Mouse (Mus musculus): ENCODE measurements at regions not wholly inside any gene's neighbourhood (a gene's known extent, or its start where the extent isn't known, plus 50 kb on each side); places are given as distances from the start of the nearest gene placed in this dataset.

GRCm38 (mm10) chr4:58728641-58729040, 58.9 kb downstream of the Olfr267 start:
- DNase-seq (ENCODE audit: low read depth), result no peak

DNA sequence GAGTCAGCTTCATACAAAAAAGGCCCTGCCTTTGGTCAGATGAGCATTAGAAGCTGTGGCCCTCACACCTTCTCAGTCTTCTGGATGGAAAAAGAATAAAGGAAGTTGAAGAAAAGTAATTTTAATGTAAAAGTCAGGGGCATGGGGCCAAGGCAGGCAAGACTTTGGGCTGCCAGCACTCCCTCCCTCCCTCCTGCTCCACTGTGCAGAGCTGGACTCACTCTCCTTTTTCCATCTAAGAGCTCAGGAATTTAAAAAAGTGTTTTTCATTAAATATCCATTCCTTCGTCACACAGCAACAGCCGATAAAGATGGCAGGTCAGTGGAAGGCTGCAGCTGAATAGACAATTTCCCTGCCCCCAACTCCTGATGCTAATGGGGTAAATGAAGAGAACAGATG, 61.1 kb downstream of the Olfr267 start:
- DNase-seq (ENCODE audit: low read depth), result no peak

- DNase-seq (ENCODE audit: low read depth), result no peak
Measured at GRCm38 (mm10) chr4:58722772-58723171, 64.7 kb downstream of the Olfr267 start.

DNA sequence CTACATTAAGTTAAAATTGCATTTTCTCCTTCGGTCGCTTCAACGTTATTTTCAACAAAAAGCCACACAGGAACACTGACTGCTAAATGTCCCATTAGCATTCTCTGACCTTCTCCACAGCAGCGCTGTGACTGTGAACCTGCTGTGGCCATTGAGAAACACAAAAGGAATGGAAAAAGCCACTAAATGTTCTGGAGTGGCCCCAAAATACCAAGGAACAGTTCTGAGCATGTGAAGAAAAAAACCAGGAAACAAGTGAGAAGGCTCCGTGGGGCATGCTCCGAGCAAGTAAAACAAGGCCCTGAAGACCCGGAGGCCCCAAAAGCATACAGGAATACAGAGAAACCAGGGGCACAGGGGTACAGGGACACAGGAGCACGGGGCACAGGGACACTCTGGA, 66.8 kb downstream of the Olfr267 start:
- no peak for DNase-seq (ENCODE audit: low read depth)

GRCm38 (mm10) chr4:58716426-58716825, 71.1 kb downstream of the Olfr267 start:
- no peak for DNase-seq (ENCODE audit: low read depth)

DNA sequence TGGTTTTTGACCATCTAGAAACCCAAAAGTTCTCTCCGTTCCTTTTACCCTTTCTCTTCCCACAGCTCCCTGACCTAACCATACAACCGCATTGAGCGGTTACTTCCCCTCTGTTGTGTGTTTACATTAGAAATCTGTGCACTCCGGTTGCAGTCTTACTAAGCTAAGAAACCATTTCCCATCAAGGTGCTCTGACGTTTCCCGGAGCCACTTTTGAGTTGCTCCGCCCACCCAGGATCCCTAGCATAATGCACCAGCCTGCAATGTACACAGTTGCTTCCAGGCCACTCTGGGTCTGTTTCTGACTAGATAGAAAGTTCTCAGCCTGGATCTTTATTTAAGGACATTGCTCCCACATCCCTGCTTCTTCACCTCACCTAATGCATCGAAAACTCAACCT, 71.7 kb downstream of the Olfr267 start:
- DNase-seq (ENCODE audit: low read depth), result no peak

DNA sequence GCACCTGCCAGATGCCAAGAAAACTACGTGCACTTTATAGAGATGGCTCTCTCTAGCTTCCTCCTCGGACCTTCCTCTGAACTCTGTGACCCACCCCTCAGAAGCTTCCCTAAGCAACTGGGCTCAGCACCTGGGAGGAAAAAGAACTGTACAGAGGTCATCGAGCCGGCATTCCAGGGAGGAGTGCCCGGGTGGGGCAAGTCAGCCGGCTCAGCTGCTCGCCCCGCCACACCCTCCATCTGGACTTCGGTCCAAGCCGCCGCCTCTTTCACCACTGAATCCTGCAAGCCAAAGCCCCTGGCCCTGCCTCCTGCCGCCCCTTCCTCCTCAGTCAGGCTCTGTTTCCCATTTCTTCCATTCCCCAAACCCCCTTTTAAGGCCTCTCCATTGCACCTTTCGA, 73.3 kb downstream of the Olfr267 start:
- no peak for DNase-seq (ENCODE audit: low read depth)

GRCm38 (mm10) chr4:58712875-58713274, 74.6 kb downstream of the Olfr267 start:
- DNase-seq (ENCODE audit: low read depth), result no peak

- no peak for DNase-seq (ENCODE audit: low read depth)
Measured at GRCm38 (mm10) chr4:58712166-58712565, 75.3 kb downstream of the Olfr267 start.

DNA sequence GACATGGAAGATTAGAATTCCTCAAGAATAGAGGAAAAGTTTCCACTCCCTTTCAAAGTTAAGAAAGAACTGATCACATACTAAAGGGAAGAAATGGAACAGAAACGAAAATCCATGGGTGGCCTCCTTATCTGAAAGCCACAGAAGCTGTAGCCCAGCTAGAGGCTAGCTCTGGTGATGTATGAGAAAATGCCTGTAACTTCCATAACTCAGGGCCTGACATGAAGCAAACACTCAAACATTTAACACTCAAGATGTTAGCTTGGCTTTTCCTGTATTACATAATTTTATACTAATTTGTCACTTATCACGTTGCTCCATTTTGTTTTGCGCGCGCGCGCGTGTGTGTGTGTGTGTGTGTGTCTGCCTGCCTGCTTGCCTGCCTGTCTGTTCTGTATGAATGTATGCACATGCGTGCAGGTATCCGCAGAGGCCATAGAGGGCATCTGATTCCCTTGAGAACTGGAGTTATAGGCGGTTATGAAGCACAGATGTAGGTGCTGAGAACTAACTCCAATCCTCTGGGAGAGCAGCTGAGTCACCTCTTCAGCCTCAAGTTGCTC, 88.2 kb downstream of the Olfr267 start:
- no peak for DNase-seq (ENCODE audit: low read depth)

DNA sequence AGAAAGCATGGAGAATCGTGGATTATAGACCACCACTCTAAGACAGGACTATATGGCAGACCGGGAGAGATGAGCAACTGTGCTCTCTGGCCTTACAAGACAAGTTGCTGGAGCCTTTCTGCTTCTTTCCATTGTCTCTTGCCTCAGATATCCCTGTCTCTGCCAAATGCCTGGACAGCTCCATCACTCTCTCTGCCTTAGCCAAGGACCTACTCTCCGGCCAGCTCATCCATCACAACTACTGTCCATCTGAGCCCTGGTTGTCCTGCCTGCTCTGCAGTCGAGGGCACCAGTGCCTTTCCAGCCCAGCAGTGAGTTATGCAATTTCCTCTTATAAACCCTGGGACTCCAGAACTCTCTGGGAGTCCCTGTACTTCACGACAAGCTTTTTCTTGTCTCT, 88.7 kb downstream of the Olfr267 start:
- no peak for DNase-seq (ENCODE audit: low read depth)

- no peak for DNase-seq (ENCODE audit: low read depth)
Measured at GRCm38 (mm10) chr4:58696684-58697083, 90.8 kb downstream of the Olfr267 start.

GRCm38 (mm10) chr4:58695281-58695680, 92.2 kb downstream of the Olfr267 start:
- DNase-seq (ENCODE audit: low read depth), result no peak

- DNase-seq (ENCODE audit: low read depth), result no peak
Measured at GRCm38 (mm10) chr4:58693018-58693417, 94.5 kb downstream of the Olfr267 start.

DNA sequence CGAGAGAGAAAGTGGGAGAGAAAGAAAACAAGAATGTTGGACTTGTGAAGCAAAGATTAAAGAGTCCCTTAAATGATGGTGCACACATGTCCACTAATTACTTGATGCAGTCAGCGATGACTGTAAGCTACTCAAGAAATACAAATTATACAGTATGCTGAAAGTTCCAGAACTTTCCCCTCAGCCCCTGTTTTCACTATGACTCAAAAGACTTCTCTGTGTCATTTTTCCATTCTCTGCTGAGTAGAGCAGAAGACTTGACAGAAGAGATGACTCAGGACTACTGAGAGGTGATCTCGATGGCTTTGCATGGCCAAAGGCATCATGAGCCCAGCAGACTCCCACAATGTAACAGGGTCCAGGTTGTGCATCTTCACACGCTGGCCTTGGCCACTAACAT, 105.6 kb downstream of the Olfr267 start:
- no peak for DNase-seq (ENCODE audit: low read depth)

DNA sequence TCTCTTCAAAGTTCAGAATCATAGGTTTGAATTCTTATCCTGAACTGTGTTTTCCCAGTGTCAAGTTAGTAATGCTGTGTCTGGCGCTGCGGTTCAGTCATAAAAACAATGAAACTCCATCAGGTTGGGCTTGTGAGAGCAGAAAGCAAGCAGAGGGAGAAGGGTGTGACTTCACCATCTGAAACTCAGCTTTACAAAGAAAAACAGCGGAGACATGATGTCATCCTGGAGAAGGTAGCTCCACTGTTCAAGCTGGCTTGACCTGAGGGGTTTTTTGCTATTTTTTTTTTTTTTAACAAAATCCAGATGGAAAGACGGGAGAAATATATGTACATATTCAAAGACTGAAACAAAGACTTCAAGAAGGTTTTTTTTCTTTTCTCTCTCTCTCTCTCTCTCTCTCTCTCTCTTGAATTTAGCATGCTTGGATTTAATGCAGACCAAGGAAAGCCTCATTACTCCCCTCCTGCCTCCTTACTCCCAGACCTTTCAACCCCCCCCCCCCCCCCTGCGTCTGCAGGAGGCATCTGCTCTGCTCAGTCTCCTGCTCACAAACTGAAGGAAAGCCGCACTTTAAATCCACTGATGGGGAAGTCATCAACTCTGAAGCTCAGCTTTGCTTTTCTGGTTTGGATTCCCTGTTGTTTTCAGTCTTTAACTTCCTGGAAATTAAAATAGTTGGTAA, 109.7 kb downstream of the Olfr267 start:
- peak; percentile 54 for DNase-seq (ENCODE audit: low read depth)

DNA sequence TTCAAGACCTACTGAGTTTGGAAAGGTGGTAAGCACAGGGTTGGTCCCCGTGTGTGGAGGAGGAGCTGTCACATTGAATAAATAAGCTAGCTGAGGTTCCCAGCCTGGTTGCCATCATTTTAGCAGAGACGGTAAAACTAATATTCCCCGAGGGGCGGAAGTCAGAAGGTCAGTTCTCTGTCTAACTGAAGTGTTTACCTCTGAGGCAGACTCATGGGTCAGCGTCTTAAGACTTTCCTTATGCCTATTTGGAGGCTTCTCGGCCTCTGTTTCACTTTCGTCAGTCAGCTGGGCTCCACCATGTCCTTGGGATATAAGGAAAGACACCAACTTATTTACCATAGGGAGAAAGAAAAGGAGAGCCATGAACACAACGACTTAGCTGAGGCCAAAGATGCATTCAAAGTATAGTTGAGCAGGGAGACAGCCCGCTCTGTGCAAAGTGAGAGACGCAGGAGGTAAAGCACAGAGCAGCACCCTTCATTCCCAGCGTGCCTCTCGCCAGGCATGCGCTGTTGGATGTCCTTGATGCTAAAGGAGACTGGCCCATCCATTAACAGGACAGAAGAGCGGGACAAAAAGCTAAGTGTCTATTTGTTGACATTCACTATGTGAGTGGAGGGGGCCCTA, 116.0 kb downstream of the Olfr267 start:
- DNase-seq (ENCODE audit: low read depth), result no peak

GRCm38 (mm10) chr4:58670906-58671250, 116.6 kb downstream of the Olfr267 start:
- no peak for DNase-seq (ENCODE audit: low read depth)

GRCm38 (mm10) chr4:58670107-58670905, 116.6 kb upstream of the Lpar1 start:
- DNase-seq (ENCODE audit: low read depth), result no peak

- no peak for DNase-seq (ENCODE audit: low read depth)
Measured at GRCm38 (mm10) chr4:58668368-58669153, 114.9 kb upstream of the Lpar1 start.

GRCm38 (mm10) chr4:58663628-58664205, 110.0 kb upstream of the Lpar1 start:
- no peak for DNase-seq (ENCODE audit: low read depth)

DNA sequence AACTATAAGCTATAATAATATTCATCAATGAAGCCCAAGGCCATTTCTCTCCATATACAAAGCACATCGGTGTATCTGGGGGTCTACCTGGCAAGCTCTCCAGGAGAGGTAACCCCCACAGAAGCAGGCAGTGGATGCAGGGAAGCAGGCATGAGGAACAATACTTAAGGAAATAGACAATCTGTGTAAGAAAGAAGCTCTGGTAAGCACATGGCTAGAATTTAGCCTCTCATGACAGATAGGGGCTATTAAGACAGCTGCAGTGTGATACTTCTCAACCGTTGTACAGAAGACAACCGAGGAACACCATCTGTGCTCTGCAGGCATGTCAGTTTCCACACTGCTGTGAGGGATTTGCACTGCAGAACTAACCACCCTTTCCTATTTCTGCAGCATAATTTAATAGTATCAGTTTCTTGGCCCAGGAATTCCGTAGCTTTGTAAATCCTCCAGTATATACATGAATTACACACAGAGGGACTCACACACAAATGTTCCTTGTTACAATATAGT, 108.1 kb upstream of the Lpar1 start:
- DNase-seq (ENCODE audit: low read depth), result no peak
